Mouse (Mus musculus) midbrain, embryonic 16.5 days (tissue): ENCODE measurements at regions not wholly inside any gene's neighbourhood (a gene's known extent, or its start where the extent isn't known, plus 50 kb on each side); places are given as distances from the start of the nearest gene placed in this dataset.
"Not testable (repeated sequence)": the region's sequence is repeated elsewhere in the genome, so short reads cannot be mapped to it uniquely, and the experiment has no call there.

ENCODE experiments used
- ATAC-seq: fragments of 200-750 bp; cut with Nextera tagmentation; 2 replicates; pipeline ENCODE4 v1.8.0; 2017; ENCODE audit warnings: moderate TSS enrichment
- H3K27ac ChIP-seq: fragments of 300-500 bp; sonication (generic); 2 replicates; pipeline ENCODE4 v1.5.1; 2014; ENCODE audit warnings: mild to moderate bottlenecking, low read length, mixed read lengths
- H3K27me3 ChIP-seq: fragments of 300-500 bp; sonication (generic); 2 replicates; pipeline ENCODE4 v1.6.1; 2014; ENCODE audit warnings: low read depth, low read length, mixed read lengths; ENCODE audit not compliant: control insufficient read depth, insufficient read depth
- H3K36me3 ChIP-seq: fragments of 300-500 bp; sonication (generic); 2 replicates; pipeline ENCODE4 v1.6.1; 2014; ENCODE audit warnings: mild to moderate bottlenecking, low read length, moderate library complexity, mixed read lengths; ENCODE audit not compliant: control insufficient read depth, insufficient read depth
- H3K4me1 ChIP-seq: fragments of 300-500 bp; sonication (generic); 2 replicates; pipeline ENCODE4 v1.6.1; 2014; ENCODE audit warnings: mild to moderate bottlenecking, low read length, mixed read lengths; ENCODE audit not compliant: control insufficient read depth, insufficient read depth
- H3K4me2 ChIP-seq: fragments of 300-500 bp; sonication (generic); 2 replicates; pipeline ENCODE4 v1.6.1; 2014; ENCODE audit warnings: mild to moderate bottlenecking, low read length, mixed read lengths
- H3K4me3 ChIP-seq: fragments of 300-500 bp; sonication (generic); 2 replicates; pipeline ENCODE4 v1.5.1; 2014; ENCODE audit warnings: low read depth, mild to moderate bottlenecking, low read length, moderate library complexity, mixed read lengths
- H3K9ac ChIP-seq: fragments of 300-500 bp; sonication (generic); 2 replicates; pipeline ENCODE4 v1.6.1; 2014; ENCODE audit warnings: low read depth, low read length, mixed read lengths
- H3K9me3 ChIP-seq: fragments of 300-500 bp; sonication (generic); replicated peaks from 2 replicates; pipeline ENCODE4 v1.6.1; 2014; ENCODE audit warnings: mild to moderate bottlenecking, low read length, mixed read lengths; ENCODE audit not compliant: control insufficient read depth, poor library complexity, severe bottlenecking
- WGBS: fragments of 180-500 bp; shearing (Covaris S2); extraction: QIAGEN DNeasy Blood & Tissue Kit; methylation state at CpG from one replicate; pipeline ENCODE4 v1.1.7; 2014; 5-methylcytosine and 5-hydroxymethylcytosine counted together

DNA sequence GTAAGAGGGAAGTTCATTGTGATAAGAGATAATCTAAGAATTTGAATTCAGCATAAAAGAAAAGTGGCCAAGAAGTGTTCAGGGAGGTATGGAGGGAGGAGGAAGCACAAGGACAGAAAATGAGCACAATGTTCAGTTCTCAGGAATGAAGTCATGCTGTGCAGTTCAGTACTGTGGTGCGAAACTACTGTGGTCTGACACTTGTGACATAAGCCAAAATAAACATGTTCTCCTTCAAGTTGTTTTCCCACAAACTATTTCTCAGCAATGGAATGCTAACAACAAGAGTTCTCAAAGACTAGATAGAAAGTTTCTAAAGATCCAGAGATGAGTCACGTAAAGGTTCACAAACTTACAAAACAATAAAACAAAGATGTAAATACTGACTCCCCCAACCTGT is 531.3 kb downstream of the Cypt12 start:
- no peak overlapping the region for H3K4me2 ChIP-seq
- H3K4me1 ChIP-seq = no peaks in the 10 kb centered on the region
- no peak overlapping the region for H3K27ac ChIP-seq
- 69% methylated on average over 2 of the region's 2 CpGs for WGBS
- no peak overlapping the region for H3K4me3 ChIP-seq
- H3K27me3 ChIP-seq = no peaks in the 10 kb centered on the region
- H3K9ac ChIP-seq = no peak overlapping the region
- H3K36me3 ChIP-seq = no peaks in the 10 kb centered on the region
- no peak for ATAC-seq
- no peaks in the 10 kb centered on the region for H3K9me3 ChIP-seq

DNA sequence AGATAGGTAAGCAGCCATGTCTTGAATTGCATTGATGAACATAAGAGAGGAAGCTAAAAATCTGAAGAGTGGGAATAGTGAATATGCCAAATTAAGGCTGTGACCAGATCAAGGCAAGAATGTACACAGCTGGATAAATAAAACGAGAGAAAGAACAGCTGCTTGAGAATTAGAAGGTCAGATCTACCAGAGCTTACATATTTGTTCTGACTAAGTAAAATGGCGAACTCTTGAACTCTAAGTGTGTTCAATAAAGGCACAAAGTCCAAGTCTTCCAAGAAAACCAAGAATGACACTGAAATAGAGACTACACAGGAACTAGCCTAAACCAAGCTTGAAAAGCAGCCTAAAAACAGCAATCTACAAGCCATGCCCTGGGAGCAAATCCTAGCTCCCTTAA is 533.8 kb downstream of the Cypt12 start:
- no peak overlapping the region for H3K9ac ChIP-seq
- no peaks in the 10 kb centered on the region for H3K4me1 ChIP-seq
- no peak overlapping the region for H3K4me3 ChIP-seq
- H3K9me3 ChIP-seq = no peaks in the 10 kb centered on the region
- no peak for ATAC-seq
- no peaks in the 10 kb centered on the region for H3K27me3 ChIP-seq
- H3K36me3 ChIP-seq = no peaks in the 10 kb centered on the region
- H3K27ac ChIP-seq = no peak overlapping the region
- 86% methylated on average over 2 of the region's 2 CpGs for WGBS
- no peak overlapping the region for H3K4me2 ChIP-seq

DNA sequence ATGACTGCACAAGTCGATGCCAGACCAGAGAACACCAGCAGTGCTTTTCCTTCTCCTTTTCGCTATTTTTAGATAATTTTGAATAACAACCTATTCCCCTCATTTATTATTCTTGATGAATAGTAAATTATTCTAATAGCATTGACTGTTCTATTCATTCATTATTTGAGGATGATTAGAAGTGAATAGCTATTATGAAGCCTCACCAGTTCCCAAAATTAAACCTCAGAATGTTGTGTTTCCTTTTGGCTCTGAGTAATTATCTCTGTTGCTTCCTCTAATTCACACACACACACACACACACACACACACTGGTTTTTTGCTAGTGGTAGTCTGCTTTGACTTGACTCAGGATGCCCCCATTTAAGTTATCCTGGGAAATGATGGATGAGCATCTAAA is 540.7 kb downstream of the Cypt12 start:
- Histone ChIP-seq H3K27me3 (no peaks in the 10 kb centered on the region), H3K4me1 (no peaks in the 10 kb centered on the region), H3K27ac (no peak overlapping the region), H3K9me3 (no peaks in the 10 kb centered on the region), H3K36me3 (no peaks in the 10 kb centered on the region), H3K9ac (no peak overlapping the region), H3K4me3 (no peak overlapping the region), H3K4me2 (no peak overlapping the region)
- 81% methylated on average over 2 of the region's 2 CpGs for WGBS
- no peak for ATAC-seq

DNA sequence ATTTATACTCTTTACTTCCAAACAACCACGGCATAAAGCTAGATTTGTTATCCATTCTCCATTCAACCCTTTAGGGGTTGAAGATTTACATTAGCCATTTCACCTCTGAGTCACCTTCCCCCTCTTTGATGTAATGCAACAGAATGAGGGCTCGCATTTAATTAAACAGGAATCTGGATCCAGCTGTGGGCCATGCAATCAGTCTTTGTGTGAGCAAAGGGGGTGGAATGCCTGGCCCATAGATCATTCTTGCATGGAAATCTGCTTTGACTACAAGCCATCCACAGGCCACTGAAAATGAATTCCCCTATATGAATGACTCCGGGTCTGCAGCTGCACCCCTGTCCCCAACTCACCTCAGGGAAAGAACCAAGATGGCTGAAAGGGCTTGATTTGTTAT is 574.4 kb downstream of the Cypt12 start:
- H3K9ac ChIP-seq = no peak overlapping the region
- H3K27me3 ChIP-seq = no peaks in the 10 kb centered on the region
- no peak overlapping the region for H3K4me2 ChIP-seq
- H3K4me1 ChIP-seq = no peaks in the 10 kb centered on the region
- no peak for ATAC-seq
- no peak overlapping the region for H3K27ac ChIP-seq
- H3K9me3 ChIP-seq = 0 out of 2 replicates have a peak, but pooled peaks cover 2% of the 10 kb centered on the region
- no peak overlapping the region for H3K4me3 ChIP-seq
- H3K36me3 ChIP-seq = no peaks in the 10 kb centered on the region
- WGBS = 26% methylated on average over 3 of the region's 3 CpGs

DNA sequence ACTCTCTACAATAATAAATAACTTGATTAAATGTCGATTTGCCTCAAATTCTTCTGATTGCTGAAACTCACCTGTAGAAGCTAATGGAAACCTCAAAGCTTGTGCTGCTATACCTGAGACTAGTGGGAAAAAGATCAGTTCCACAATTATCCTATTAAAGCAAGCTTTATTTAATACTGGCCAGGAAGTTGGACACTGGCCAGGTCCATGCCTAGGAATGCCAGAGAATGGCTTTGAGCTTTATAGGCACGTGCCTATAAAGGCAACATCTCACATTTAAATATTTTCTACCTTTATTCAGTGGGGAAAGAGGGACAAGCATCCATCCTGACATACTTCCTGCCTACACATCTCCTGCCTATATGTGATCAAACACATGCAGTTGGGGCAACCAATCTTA is 575.8 kb downstream of the Cypt12 start:
- 86% methylated on average over 2 of the region's 2 CpGs for WGBS
- no peaks in the 10 kb centered on the region for H3K27me3 ChIP-seq
- H3K4me2 ChIP-seq = no peak overlapping the region
- ATAC-seq = no peak
- no peaks in the 10 kb centered on the region for H3K36me3 ChIP-seq
- H3K27ac ChIP-seq = no peak overlapping the region
- no peak overlapping the region for H3K9ac ChIP-seq
- no peak overlapping the region for H3K4me3 ChIP-seq
- no peaks in the 10 kb centered on the region for H3K4me1 ChIP-seq
- 0 out of 2 replicates have a peak, but pooled peaks cover 2% of the 10 kb centered on the region for H3K9me3 ChIP-seq

DNA sequence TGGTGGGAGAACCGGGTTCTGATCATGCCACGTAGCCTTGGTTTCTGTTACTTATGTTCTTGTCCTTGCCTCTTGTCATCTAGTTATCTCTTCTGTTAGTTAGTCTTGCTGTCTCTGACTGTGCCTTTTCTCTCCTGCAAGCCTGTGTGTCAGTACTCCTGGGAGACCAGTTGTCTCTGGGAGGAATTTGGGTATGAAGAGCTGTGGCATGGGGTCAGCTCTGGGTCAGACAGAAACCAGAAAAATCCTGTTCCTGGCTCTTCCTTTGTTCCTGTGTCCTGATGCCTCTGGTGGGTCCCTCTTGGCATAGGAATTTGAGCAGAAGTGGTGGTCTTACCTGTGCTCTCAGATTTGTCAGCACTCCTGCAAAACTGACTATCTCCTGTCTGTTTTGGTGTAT is 609.0 kb downstream of the Cypt12 start:
- Histone ChIP-seq H3K9ac (no peak overlapping the region), H3K4me1 (no peaks in the 10 kb centered on the region), H3K4me2 (no peak overlapping the region), H3K4me3 (no peak overlapping the region), H3K27ac (no peak overlapping the region), H3K27me3 (no peaks in the 10 kb centered on the region), H3K9me3 (no peaks in the 10 kb centered on the region), H3K36me3 (no peaks in the 10 kb centered on the region)
- no peak for ATAC-seq
- 94% methylated on average over 2 of the region's 2 CpGs for WGBS

DNA sequence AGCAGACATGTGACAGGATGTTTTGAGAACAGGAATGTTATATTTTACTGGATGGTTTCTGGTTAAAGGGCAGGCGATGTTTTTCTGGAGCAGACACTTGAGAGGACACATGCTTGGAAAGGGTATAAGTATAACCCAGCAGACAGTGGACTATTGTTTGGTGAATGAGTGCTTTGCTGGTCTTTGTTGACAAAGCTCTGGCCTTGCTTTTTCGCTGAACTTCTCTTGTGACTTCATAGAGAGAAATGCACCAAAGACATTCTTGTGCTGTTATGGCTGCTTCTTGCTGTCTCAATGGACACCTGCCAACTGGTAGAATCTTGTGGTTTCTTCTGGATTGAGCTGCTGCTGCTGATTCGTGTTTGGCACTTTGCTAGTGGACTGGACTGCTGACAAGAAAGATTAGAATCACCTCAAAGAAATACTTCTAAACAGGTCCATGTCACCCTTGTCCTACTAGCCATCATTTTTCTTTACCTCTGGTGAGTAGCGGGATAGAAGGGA is 612.1 kb downstream of the Cypt12 start:
- no peak overlapping the region for H3K4me2 ChIP-seq
- H3K27ac ChIP-seq = no peak overlapping the region
- no peak overlapping the region for H3K4me3 ChIP-seq
- no peaks in the 10 kb centered on the region for H3K36me3 ChIP-seq
- no peaks in the 10 kb centered on the region for H3K9me3 ChIP-seq
- H3K27me3 ChIP-seq = no peaks in the 10 kb centered on the region
- H3K4me1 ChIP-seq = no peaks in the 10 kb centered on the region
- H3K9ac ChIP-seq = no peak overlapping the region
- 85% methylated on average over 4 of the region's 4 CpGs for whole genome bisulfite sequencing
- no peak for ATAC-seq

DNA sequence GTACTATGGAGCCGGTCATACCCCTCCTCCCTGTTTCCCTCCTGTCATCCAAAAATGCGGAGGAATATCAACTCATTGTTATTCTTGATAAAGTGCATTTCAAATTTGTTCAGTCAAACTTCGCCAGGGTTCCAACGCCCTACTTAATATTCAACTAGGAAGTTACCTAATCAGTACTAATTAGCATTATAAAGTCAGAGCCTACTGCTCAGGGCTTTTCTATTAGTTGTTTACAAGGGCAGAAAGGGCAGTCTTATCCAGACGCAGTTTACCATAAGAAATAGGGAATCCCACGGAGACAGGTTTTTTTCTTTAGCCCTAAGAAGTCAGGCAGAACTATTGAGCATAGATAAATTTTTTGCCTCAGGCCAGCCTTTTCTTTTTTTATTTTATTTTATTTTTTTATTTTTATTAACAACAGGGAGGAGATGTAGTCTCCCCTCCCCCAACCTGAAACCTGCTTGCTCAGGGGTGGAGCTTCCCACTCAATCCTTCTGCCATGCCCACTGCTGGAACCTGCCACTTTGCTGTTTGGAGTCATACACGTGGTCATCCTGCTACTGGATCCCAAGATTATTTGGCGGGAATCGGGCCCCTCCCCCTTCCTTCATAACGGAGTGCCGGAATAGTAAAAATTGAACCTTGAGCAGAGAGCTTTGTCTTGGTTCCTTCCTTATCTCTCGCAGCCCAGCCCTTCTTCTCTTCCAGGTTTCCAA is 632.9 kb downstream of the Cypt12 start:
- not testable (repeated sequence) for H3K9me3 ChIP-seq, H3K36me3 ChIP-seq, H3K4me2 ChIP-seq, H3K4me1 ChIP-seq, H3K27me3 ChIP-seq, ATAC-seq, H3K9ac ChIP-seq, H3K27ac ChIP-seq, H3K4me3 ChIP-seq
- 60% methylated on average over 12 of the region's 12 CpGs for WGBS

DNA sequence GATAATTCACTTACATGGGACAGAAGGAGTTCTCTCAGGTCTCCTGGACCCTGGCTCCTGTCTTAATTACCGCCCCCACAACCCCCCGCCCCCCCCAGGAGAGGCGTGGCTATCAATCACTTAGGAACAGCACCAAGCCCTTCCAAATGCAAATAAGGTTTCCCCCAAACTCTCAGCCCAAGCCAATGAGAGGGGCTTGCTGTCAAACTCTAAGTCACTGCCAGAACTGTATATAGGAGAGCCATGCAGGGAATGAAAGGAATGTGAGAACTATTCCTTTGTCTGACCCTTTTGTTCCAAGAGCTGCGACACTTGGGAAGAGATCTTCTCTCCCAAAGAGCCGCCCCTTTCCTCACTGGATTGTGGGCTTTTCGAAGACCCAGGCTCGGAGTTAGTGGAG is 672.4 kb downstream of the Cypt12 start:
- WGBS = 11% methylated on average over 7 of the region's 7 CpGs
- H3K36me3 ChIP-seq = no peaks in the 10 kb centered on the region
- H3K27ac ChIP-seq = no peak overlapping the region
- no peak overlapping the region for H3K9ac ChIP-seq
- H3K4me1 ChIP-seq = 0 out of 2 replicates have a peak, but pooled peaks cover under 1% of the 10 kb centered on the region
- ATAC-seq = no peak
- H3K4me2 ChIP-seq = no peak overlapping the region
- H3K4me3 ChIP-seq = no peak overlapping the region
- no peaks in the 10 kb centered on the region for H3K9me3 ChIP-seq
- H3K27me3 ChIP-seq = no peaks in the 10 kb centered on the region
